Mouse (Mus musculus) stomach, postnatal 0 days (tissue): ENCODE measurements around the gene Thap4.

ENCODE experiments used
- CTCF ChIP-seq: IDR thresholded peaks from 2 replicates; pipeline ENCODE4 v1.5.1; 2016; ENCODE audit warnings: antibody characterized with exemption, low read depth, mild to moderate bottlenecking, moderate library complexity
- EP300 ChIP-seq: optimal IDR thresholded peaks from 2 replicates; pipeline ENCODE3; 2016; ENCODE audit warnings: antibody characterized with exemption

DNA sequence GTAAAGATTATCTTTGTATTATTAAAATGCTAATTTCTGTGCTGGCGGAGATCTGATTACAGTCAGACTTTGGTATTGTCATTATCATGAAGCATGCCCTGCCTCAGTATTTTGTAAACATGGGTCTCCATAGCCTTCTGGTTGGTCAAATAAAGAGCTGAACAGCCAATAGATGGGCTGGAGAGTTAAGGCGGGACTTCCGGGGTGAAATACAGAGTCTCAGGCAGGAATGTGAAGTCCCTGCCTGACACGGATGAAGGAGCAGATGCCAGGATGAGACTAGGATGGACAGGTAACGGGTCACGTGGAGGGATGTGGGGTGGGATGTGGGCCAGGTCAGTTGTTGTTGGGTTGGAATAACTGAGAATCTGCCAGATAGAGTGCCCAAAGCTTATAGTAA is 3.4 kb downstream of the Thap4 start, which contains the start of gene Atg4b:
- TF ChIP-seq CTCF = no peak
- TF ChIP-seq EP300 = no peak
